Mouse (Mus musculus) MEL (cell line): ENCODE results near the gene Erbb4.

ENCODE experiments used
- CHD2 ChIP-seq: IDR thresholded peaks from 2 replicates; pipeline ENCODE4 v1.6.1; 2011; ENCODE audit warnings: low read length, improper control_type of control experiment
- CTCF ChIP-seq, 3 experiments: IDR thresholded peaks in 2 of 3; conservative IDR thresholded peaks in 1 of 3; 2 replicates each; pipeline ENCODE4 v1.5.1; 2011 to 2012; ENCODE audit warnings: low read length in 3 of 3, low read depth in 2 of 3, mild to moderate bottlenecking in 2 of 3, improper control_type of control experiment in 1 of 3, inconsistent platforms in 1 of 3, mixed read lengths in 1 of 3, moderate library complexity in 1 of 3; ENCODE audit not compliant: control insufficient read depth in 1 of 3, insufficient read depth in 1 of 3, poor library complexity in 1 of 3, severe bottlenecking in 1 of 3
- HCFC1 ChIP-seq: IDR thresholded peaks from 2 replicates; pipeline ENCODE4 v1.6.1; 2012; ENCODE audit warnings: low read depth, mild to moderate bottlenecking, inconsistent platforms, low read length, improper control_type of control experiment, moderate library complexity
- ZNF384 ChIP-seq: IDR thresholded peaks from 2 replicates; pipeline ENCODE4 v1.6.1; 2012; ENCODE audit warnings: low read depth, mild to moderate bottlenecking, inconsistent platforms, low read length, improper control_type of control experiment

DNA sequence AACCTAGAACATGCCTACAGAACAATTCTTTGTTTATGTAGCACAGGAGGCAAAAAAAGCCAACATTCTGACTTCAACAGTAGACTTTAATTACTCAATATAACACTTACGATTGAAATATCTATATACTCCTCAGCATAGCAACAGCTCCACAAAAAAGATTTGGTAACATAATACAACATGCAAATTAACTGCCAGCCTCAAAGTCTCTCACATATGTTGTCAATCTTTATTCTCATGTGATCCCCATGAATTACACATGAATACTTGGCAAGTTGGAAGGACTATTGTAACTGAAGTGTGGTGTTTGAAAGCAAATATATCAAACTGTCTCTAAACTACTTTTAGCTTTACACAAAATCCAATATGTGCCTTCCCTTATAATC, 234.2 kb downstream of the Erbb4 start:
- no peak for TF ChIP-seq HCFC1
- no peak for TF ChIP-seq CTCF (IDR thresholded peaks at IDR 0.05 in 2 of 3, conservative IDR thresholded peaks at IDR 0.05 in 1 of 3; ENCODE audit: control insufficient read depth in 1 of 3, insufficient read depth in 1 of 3, low read depth in 2 of 3, low read length in 3 of 3, poor library complexity in 1 of 3, severe bottlenecking in 1 of 3)
- TF ChIP-seq ZNF384: no peak
- TF ChIP-seq CHD2: no peak
